Mouse (Mus musculus): ENCODE measurements around the gene Pcsk5.

Gene Pcsk5

DNA sequence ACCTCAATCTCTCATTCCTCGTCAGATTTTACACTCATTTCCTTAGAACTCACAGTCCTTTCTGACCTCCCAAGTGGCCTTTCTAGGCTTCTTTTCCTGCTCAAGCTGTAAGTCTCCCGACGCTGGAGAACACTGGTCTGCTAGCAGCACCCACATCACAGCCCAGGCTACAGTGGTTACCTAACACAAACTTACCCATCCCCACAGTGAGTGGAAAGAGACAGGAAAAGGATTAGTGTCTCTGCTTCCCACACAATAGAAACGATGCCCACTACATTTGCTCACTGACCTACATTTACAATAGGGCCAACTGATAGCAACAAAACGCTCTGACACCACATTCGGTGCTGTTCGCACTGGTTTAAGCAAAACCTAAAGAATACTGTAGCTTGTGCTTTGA lies 24.8 kb downstream of the Pcsk5 start:
- no peak for DNase-seq (ENCODE audit: low spot score in 2 of 2)

DNA sequence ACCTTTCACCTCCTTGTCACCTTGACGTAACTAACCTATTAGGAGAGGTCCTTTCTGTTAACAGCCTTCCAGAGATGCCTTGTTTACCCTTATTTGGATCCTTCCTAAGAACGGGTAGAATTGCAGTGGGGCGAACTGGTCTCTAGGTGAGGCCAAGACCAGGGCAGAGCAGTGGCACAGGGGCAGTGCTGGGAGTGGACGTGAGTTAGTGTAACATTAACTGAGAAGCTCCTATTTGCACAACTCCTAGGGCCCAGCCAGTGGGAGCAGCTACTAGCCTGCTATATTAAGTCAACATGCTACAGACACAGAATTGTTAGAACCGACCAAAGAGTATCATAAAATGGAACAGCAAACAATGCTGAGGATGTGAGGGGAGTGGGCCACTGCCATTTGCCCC lies 30.8 kb downstream of the Pcsk5 start:
- DNase-seq (ENCODE audit: low spot score in 2 of 2): no peak

DNA sequence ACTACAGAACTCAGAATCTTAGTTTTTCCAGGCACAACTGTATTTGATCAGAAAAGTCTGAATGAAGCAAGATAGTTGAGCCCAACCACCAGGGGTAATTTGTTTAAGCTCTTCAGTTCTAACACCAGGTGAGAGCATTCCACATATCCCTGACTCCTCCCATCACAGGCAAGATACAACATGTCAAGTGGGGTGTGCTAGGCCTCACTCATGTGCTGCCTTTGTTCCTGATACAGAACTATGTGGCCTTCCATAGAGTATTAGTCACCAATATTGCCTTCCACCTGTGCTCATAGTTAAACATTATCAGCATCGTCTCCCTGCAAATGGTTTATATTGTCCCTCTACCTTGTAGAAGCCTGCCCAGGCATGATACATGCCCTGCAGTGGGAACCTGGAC lies 36.6 kb downstream of the Pcsk5 start:
- DNase-seq (ENCODE audit: low spot score in 2 of 2): no peak

DNA sequence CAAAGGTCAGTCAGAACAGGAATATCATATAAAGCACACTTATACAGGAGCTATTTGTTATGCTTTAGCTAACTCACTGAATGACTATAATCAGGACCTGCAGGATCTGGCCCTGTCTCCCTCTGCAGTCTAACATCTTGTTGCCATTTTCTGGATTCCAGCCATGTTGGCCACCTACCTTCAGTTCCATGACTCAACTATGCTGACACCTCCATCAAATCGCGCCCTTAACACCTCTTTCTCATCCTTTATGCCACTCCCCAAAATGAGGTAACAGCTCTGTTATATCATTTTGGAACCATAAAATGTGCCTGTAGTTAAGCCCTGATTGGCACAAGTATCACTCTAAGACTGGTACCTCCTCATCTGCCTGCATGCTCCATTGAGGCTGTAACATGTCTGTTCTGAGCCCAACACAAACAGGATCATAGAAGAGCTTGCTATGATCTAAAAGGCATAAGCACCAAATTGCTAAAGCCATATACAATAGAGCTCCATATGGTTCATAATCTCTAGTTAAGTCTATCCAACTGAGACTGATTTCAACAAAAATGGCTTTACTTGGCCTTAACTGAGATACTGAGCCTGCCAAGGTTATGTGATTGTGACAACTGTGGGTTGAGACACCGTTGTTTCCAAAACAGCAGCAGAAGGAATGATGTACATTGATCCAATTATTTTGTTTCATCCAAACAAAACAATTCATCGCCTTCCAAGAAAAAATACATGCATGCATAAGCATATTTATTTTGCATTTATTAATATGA lies 37.8 kb downstream of the Pcsk5 start:
- no peak for DNase-seq (ENCODE audit: low spot score in 2 of 2)

DNA sequence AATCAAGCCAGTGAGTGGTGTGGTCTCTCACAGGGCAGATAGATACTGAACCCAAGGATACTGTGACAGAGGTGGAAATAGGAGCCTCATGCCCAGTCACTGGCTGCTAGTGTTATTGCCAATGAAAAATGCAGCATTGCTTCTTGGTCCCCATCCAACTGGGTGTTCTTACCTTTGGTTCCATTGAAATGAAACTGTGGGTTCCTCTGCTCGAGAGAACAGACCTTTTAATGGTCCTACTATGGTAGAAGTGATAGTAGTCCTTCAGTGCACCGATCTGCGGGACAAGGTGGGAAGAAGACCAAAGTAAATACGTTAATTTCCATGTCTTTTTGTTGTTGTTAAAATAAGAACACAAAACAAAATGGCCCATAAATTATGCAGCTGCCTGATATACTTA lies 44.0 kb downstream of the Pcsk5 start:
- no peak for DNase-seq (ENCODE audit: low spot score in 2 of 2)

DNA sequence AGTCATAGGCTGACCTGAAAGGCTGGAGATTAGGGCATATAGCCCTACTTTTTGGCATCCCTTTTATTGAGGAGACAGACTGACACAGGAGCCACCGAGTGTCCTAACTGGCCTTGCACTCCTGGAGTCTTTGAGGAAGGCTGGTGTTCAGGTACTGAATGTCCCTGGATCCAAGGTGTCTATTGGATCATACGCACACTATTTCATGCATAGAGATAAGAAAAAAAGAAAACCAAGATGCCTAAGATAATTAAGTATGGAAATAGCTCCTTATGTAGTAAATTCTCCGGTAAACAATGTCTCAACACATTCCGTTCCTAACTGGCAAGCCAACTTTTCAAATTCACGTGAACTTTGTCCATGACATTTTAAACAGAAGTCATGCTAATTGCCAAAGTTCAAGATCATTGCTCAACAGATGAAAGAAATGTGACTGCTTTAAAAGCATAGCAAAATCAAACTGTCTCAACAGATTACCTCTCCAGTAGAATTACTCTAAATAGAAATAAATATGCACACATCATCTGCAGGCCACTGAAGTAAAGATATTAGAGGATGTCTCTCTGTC lies 45.9 kb downstream of the Pcsk5 start:
- DNase-seq (ENCODE audit: low spot score in 2 of 2): no peak

DNA sequence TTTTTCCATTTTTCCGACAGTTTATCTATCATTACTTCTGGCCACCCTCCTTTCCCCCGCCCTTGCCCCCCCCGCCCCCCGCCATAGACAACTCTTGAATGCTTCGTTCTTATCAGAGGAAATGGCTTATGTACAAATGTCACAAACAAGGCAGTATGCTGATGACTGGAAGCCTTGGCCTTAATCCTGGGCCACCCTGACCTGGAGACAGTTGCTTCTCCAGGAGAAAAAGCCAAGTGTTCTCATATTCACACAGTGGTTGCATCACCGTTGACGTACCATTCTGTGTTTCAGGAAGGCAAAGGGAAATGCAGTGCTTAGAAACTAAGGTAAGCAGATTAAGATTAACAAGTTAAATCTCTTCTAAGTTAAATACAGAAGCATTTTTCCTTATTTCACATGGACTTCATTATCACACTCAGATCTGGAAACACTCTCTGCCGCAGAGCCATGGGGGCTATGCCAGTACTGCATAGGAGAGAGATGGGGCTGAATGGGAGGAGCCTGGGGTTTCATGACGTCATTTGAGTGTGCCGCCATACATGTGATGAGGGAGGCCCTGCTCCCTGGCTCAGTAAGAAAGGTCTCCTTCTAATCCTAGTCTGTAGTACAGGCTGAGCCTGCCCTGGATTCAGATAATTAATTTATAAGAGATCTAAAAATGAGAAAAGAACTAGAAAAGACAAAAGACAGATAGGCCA lies 48.7 kb downstream of the Pcsk5 start:
- DNase-seq (ENCODE audit: low spot score in 2 of 2): no peak

DNA sequence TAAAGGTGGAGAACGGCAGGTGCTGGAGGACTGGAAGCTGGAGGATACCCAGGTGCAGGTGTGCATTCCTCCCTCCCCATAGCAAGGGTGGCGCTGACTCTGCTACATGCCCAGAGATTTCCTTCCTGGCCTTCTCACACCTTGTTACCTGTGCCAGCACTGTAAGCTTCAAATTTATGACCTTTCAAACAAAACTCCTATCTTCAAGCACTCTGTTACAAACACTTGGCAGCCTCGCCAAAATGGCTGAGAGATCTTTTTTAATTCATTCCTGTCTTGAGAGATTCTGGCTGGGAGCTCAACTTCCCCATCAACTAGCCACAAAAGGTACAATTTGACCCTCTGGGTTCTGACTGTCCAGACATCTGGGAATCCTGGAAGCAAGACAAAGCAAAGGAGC lies 50.7 kb downstream of the Pcsk5 start:
- DNase-seq (ENCODE audit: low spot score in 2 of 2): no peak

DNA sequence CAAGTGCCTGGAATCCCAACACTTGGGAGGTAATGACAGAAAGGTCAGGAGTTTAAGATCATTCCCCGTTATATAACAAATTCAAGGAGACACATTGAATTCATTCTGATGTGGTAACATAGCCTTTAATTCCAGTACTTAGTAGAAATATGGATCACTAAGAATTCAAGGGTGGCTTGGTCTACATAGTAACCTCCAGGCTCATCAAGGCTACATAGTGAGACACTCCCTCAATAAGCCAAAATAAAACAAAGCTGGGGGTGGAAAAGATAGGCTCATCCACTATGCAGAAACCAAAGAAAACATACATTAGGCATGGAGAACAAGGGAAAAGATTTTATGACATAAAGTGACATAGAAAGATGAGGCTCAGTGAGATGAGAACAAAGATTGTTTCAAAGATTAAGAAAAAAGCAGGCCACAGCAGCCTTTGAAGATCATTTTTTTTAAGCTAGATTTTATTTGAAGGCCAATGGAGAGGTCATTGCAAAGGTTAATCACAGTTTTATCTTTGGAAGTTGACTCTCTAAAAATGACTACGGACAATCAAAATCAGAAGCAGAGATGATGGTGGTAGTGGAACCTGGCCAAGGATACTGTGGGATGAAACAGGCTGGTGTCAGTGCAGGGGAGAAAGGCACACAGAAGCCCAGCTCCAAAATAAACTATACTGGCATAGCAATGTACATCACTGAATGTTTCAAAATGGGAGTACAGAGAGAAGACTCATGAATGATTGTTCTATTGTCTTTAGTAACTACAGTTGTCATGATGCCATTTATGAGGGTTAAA lies 52.8 kb downstream of the Pcsk5 start:
- no peak for DNase-seq (ENCODE audit: low spot score in 2 of 2)

DNA sequence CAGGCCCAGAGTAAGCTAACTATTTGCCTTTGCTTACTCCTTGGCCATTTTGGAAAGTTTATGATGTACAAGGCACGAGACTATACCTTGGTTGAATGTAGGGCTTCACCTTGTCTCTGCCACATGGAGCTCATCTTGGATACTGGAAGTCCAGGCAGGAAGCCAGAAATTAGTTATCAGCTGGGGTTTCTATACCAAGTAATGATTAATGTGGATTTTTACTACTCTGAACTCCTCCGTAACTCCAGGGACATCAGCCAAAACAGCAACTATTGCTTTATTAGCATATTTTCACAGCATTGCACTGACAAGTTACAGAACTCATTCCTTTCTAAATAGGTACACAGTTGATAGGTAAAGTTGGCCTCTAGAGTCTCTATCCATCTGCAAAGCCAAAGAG lies 54.2 kb downstream of the Pcsk5 start:
- DNase-seq (ENCODE audit: low spot score in 2 of 2): no peak

DNA sequence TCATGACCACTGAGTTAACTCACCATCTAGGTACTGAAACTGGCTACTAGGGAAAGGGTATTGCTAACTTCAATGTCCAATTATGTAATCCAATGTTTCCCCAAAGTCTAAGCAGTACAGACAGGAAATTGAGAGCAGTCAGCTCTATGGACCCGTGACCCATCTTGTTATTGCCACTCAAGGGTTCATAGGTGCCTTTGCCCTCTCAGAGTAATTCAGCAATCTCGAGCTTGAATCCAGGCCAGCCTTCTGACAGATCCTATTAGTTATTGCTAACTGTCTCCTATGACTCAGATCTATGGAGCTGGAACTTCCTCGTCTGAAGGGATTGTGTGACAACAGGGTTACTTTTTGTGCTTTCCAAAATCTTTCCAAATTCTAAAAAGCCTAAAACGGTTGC lies 56.1 kb downstream of the Pcsk5 start:
- no peak for DNase-seq (ENCODE audit: low spot score in 2 of 2)

DNA sequence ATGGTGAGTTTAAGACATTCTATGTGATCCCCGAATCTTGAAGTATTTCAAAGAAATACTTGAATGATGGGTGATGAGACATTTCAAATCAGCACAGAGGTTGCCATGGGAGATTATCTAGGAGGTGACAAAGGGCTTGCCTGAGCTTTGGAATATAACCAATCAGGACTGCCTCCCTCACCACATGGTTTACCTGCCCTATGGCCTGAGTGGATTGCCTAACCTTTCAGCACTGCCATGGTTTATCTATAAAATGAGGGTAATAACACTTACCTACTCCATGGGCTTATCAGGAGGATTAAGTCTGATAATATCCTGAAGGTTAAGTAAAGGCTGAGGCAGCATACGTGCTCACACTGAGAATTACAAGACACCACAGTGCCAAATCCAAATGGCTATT lies 61.5 kb downstream of the Pcsk5 start:
- DNase-seq (ENCODE audit: low spot score in 2 of 2): no peak

DNA sequence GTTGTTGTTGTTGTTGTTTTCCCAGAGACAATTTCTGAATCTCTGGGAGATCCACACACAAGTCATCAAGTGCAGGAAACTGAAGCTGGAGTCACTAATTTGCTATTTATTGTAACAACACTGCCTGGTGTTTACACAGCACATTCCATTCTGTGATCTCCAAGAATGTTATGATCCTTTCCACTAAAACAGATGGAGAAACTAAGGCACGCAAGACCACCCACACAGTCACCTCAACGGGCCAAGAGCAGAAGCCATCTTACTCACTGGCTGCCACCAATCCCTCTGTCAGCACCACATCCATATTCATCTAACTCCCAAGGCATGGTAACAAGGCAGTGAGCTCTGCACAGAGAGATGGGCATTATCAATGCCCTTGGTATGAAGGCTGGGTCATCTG lies 62.3 kb downstream of the Pcsk5 start:
- DNase-seq (ENCODE audit: low spot score in 2 of 2): no peak

DNA sequence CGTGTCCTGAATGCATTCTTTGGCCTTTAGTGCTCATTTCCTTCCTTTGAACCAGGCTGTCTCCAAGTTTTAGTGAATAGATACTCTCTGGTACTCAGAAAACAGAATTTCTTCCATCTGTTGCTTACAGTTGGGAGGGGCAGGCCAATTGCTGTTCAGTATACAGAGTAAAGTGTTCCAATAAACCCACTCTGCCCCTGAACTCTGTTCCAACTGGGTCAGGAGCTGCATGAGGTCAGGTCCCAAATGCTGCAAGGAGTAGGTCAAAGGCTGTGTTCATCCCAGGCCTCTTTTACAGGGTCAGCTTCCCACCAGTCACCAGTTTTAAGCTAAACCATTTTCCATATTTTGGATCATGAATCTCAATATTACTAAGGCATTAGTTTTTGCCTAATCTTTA lies 63.4 kb downstream of the Pcsk5 start:
- no peak for DNase-seq (ENCODE audit: low spot score in 2 of 2)

DNA sequence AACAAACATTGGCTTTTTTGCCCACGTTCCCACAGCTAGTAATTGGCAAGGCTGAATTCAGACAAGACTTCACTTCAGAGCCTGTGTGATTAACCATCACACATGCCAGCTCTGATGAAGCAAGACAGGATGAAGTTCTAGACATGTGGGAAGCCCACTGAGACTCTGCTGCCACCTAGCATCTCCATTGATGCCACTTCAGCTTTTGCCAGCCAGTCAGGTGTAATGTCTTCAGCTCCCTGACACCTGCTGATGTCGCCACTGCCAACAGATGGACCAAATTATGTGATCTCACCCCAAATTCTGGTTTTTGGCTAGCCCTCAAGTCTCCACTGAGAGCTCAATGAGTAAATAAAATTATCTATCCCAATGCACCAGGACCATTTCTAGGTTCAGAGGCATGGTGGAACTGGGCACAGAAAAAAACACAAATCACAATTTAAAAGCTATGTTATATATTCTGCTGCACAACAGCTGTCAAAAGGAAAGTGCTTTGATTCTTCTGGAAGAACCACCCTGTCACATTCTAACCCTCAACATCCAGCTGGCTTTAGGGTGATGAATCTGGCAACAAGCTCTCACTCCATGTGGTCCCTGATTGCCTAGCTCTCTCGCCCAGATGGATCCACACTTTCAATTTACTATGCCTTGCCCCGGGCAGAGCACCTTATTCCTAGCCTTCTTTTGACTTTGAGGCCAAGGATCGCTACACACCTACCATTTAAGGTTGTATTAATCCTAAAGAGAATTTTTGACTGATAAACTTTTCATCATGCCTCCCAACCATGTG lies 67.6 kb downstream of the Pcsk5 start:
- no peak for DNase-seq (ENCODE audit: low spot score in 2 of 2)

DNA sequence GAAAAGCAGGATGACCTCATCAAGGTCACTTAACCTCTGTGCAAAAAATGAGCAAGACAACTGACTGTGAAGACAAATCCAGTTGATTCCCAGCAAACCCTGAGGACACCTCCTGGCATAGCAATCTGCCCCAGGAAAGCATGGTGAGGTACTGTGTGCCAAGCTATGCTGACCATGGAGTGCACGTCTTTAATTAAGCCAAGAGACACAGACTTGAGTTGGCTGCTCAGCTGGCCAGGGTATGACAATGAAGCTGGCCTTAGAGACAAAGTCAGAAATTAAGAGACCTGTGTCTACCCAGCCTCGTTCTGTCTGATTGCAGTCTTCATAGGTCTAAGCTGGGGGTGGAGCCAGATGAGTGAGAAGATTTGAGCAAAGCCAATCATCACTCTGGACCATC lies 72.4 kb downstream of the Pcsk5 start:
- DNase-seq (ENCODE audit: low spot score in 2 of 2): no peak

DNA sequence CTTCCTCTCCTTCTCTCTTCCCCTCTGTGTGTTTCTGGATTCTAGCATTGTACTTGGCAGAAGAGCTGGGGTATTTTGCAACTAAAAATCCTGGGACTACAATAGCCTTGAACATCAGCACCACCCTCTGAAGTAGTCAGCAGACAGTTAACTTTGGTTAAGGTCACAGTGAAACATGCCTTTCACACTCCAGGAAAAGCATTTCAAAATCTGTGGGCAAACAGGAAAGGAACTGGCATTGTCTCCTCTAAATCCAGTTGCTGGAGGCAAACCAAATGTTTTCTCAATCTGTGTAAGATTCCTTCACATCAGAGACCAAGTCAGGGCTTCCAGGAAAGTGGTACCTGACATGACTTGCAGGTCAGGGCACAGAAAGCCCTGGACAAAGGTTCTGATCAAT lies 74.7 kb downstream of the Pcsk5 start:
- DNase-seq (ENCODE audit: low spot score in 2 of 2): no peak

DNA sequence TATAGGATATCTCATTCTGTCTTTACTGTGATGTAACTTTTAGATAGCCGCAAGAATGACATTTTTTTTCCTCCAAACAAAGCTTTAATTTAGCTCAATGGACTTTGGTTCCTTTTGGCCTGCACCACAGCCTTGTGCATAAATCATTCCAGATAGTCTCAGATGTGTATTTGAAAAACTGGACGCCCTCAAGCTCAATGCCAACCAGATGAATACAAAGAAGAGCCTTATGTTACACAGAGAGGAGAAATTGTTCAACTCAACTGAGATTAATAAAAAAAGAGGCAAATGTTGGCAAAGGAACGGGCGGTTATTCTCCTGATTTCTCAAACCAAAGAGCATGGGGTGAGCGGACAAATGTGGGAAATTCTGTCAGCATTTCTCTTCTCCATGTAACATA lies 75.8 kb downstream of the Pcsk5 start:
- no peak for DNase-seq (ENCODE audit: low spot score in 2 of 2)

DNA sequence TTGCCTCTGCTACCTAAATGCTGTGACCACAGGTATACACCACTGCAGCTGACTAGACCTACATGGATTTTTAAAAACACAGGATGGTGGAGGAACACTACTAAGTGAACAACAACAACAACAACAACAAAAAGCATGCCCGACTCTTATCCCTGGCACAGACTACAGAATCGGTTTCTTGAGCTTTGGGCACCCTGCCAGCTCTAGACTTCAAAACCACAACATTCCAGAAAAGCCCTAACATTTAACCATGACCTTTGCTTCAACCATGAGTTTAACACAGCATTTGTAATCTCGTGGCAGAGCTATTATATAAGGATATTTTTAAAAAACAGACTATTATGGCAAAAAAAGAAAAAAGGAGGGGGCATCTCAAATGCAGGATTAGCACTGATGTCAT lies 84.6 kb downstream of the Pcsk5 start:
- DNase-seq (ENCODE audit: low spot score in 2 of 2): no peak

DNA sequence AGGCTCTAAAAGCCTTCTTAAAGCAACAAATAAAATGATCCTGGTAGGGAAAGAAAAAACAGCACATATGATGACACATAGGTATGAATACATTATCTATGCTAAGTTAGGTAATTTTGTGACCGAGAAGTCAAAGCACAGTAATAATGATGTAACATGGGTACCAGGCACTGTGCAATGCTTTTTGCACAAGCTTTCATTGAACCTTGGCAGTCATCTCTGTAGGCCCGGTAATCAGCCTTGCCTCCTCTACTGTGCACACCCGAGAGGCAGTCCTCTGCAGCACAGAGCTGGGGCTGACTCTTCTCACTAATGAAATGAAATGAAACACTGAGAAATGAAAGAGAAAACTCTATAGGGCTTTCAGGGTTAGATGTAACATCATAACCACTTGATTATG lies 89.1 kb downstream of the Pcsk5 start:
- DNase-seq (ENCODE audit: low spot score in 2 of 2): no peak

DNA sequence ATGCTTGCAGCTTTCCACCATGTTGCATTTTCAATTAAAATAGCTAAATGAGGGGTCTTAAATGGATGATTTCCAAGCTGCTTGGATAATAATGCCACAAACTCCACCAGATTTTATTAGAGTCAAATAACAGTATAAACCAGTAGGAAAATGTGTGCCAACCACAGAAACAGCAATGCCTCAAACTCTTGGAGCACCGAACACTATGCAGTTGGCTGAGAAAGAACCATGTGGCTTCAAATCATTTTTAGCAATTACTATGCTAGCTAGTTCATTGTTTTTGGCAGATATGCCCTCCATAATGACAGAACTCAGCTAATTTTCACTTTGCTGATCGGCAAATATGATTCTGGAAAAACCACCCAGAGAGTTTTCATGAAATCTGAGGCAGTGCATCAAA lies 92.1 kb downstream of the Pcsk5 start:
- DNase-seq (ENCODE audit: low spot score in 2 of 2): no peak

All from spleen, postnatal 36 days (tissue).